Mouse (Mus musculus): ENCODE measurements around the gene Agap3.

DNA sequence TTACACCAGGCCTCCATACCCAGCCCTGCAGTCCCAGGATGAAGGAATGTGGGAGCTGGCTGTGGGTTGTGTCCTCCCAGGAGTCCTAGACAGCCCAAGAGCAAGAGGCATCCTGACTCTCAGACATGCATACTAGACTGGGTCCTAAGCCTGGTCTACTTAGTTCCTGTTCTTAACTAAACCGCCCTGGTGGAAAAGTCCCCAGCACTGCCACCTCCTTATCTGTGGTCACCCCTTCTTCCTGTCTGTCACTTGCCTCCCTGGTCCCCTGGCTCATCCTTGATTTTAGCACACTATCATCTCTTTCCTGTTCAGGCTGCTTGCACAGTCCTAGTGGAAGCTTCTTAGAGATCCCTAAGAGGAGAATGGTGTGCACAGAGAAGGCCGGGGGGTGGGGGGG is 53.5 kb downstream of the Agap3 start:
- TF ChIP-seq CTCF (IDR thresholded peaks at IDR 0.05; ENCODE audit: insufficient read depth, low read depth, low read length) (no peak), POLR2A (IDR thresholded peaks at IDR 0.05; ENCODE audit: insufficient read depth, low read depth, low read length) (no peak)

All from olfactory bulb, adult 2 months (tissue).